Mouse (Mus musculus) intestine, postnatal 0 days (tissue): ENCODE measurements at regions not wholly inside any gene's neighbourhood (a gene's known extent, or its start where the extent isn't known, plus 50 kb on each side); places are given as distances from the start of the nearest gene placed in this dataset.

Experiments
- ATAC-seq: fragments of 200-750 bp; cut with Nextera tagmentation; 2 replicates; pipeline ENCODE4 v1.8.0; 2017; ENCODE audit warnings: mild to moderate bottlenecking, moderate TSS enrichment, moderate library complexity
- H3K27ac ChIP-seq: fragments of 300-500 bp; sonication (generic); 2 replicates; pipeline ENCODE4 v1.5.1; 2014; ENCODE audit warnings: mild to moderate bottlenecking, low read depth, low read length, moderate library complexity
- H3K27me3 ChIP-seq: fragments of 300-500 bp; sonication (generic); replicated peaks from 2 replicates; pipeline ENCODE4 v1.6.1; 2014; ENCODE audit warnings: low read length, mixed read lengths; ENCODE audit not compliant: control insufficient read depth, insufficient read depth
- H3K36me3 ChIP-seq: fragments of 300-500 bp; sonication (generic); 2 replicates; pipeline ENCODE4 v1.6.1; 2014; ENCODE audit warnings: mild to moderate bottlenecking, moderate library complexity; ENCODE audit not compliant: control insufficient read depth, insufficient read depth
- H3K4me1 ChIP-seq: fragments of 300-500 bp; sonication (generic); replicated peaks from 2 replicates; pipeline ENCODE4 v1.6.1; 2014; ENCODE audit warnings: antibody characterized with exemption, low read length, mixed read lengths; ENCODE audit not compliant: control insufficient read depth, insufficient read depth
- H3K4me2 ChIP-seq: fragments of 300-500 bp; sonication (generic); replicated peaks from 2 replicates; pipeline ENCODE4 v1.6.1; 2014; ENCODE audit warnings: low read depth, mild to moderate bottlenecking, moderate library complexity
- H3K4me3 ChIP-seq: fragments of 300-500 bp; sonication (generic); 2 replicates; pipeline ENCODE4 v1.5.1; 2014; ENCODE audit warnings: low read depth, low read length
- H3K9ac ChIP-seq: fragments of 300-500 bp; sonication (generic); 2 replicates; pipeline ENCODE4 v1.6.1; 2014; ENCODE audit warnings: mild to moderate bottlenecking, low read depth, low read length
- H3K9me3 ChIP-seq: fragments of 300-500 bp; sonication (generic); 2 replicates; pipeline ENCODE4 v1.6.1; 2016; ENCODE audit warnings: mixed run types; ENCODE audit not compliant: control insufficient read depth
- CTCF ChIP-seq: sonication (generic); IDR thresholded peaks from 2 replicates; pipeline ENCODE4 v1.5.1; 2016; ENCODE audit warnings: low read depth, mild to moderate bottlenecking, control low read depth, antibody characterized with exemption, moderate library complexity
- WGBS: fragments of 180-500 bp; shearing (Covaris S2); extraction: QIAGEN DNeasy Blood & Tissue Kit; methylation state at CpG from one replicate; pipeline ENCODE4 v1.1.7; 2014; 5-methylcytosine and 5-hydroxymethylcytosine counted together

GRCm38 (mm10) chr9:22976748-22977147 is 246.1 kb upstream of the Bmper start:
- H3K36me3 ChIP-seq = no peaks in the 10 kb centered on the region
- H3K27ac ChIP-seq = no peak overlapping the region
- no peak overlapping the region for H3K9ac ChIP-seq
- 61% methylated on average over 9 of the region's 9 CpGs for WGBS
- no peak overlapping the region for H3K4me3 ChIP-seq
- no peak for TF ChIP-seq CTCF
- H3K4me2 ChIP-seq = no peak overlapping the region
- no peak for ATAC-seq
- no peaks in the 10 kb centered on the region for H3K9me3 ChIP-seq
- H3K27me3 ChIP-seq = no peaks in the 10 kb centered on the region
- no peaks in the 10 kb centered on the region for H3K4me1 ChIP-seq

DNA sequence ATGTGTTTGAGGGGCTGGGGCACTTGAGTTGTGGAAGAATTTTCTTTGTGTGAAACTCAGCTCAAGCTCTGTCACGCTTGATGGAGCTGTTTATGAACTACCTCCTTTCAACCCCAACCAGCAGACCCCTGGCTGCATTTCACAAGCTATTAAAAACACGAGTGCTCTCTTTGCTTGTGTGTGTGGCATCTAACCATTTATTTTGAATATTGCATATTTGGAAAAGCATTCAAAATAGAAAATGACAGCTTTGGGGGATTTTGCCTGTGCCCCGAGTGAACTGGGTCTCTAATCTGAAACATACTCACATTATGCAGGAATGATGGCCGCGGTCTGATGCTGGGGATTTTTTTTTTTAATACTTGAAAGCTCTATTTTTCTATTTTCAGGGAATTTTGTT is 243.2 kb upstream of the Bmper start:
- no peak overlapping the region for H3K4me2 ChIP-seq
- H3K9me3 ChIP-seq = no peaks in the 10 kb centered on the region
- no peak overlapping the region for H3K27ac ChIP-seq
- H3K9ac ChIP-seq = no peak overlapping the region
- TF ChIP-seq CTCF = no peak
- no peak for ATAC-seq
- 83% methylated on average over 5 of the region's 5 CpGs for WGBS
- H3K4me1 ChIP-seq = no peaks in the 10 kb centered on the region
- no peaks in the 10 kb centered on the region for H3K36me3 ChIP-seq
- H3K27me3 ChIP-seq = no peaks in the 10 kb centered on the region
- no peak overlapping the region for H3K4me3 ChIP-seq

DNA sequence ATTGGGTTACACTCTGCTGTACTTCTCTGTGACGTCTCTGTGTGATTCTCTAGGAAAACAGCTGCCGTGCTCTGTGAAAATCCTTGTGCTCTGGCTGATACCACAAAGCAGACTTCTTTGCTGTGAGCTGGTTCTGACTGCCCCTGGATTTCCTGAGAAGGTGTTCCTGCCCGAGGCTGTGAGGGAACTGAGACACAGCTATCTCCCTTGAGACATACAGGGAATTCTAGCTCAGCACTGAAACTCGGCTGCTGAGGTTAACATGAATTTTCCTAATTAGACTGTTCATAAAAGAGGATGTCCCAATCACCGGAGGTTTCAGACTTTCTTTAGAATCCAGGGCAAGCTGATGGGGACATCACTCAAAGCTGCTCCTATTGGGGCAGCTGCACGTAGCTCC is 233.4 kb upstream of the Bmper start:
- TF ChIP-seq CTCF = no peak
- Histone ChIP-seq H3K4me1 (no peaks in the 10 kb centered on the region), H3K4me2 (no peak overlapping the region), H3K27ac (no peak overlapping the region), H3K4me3 (no peak overlapping the region), H3K9me3 (no peaks in the 10 kb centered on the region), H3K36me3 (no peaks in the 10 kb centered on the region), H3K27me3 (no peaks in the 10 kb centered on the region), H3K9ac (no peak overlapping the region)
- ATAC-seq = no peak
- WGBS = 77% methylated on average over 6 of the region's 6 CpGs

- Histone ChIP-seq H3K36me3 (no peaks in the 10 kb centered on the region), H3K4me1 (no peaks in the 10 kb centered on the region), H3K9me3 (no peaks in the 10 kb centered on the region), H3K4me2 (no peak overlapping the region), H3K4me3 (no peak overlapping the region), H3K9ac (no peak overlapping the region), H3K27ac (no peak overlapping the region), H3K27me3 (no peaks in the 10 kb centered on the region)
- WGBS = 80% methylated on average over 5 of the region's 5 CpGs
- no peak for ATAC-seq
- TF ChIP-seq CTCF = no peak
These were observed 229.3 kb upstream of the Bmper start for GRCm38 (mm10) chr9:22993531-22993930.

- H3K27ac ChIP-seq = no peak overlapping the region
- no peak overlapping the region for H3K4me3 ChIP-seq
- no peaks in the 10 kb centered on the region for H3K36me3 ChIP-seq
- 76% methylated on average over 9 of the region's 9 CpGs for WGBS
- no peak overlapping the region for H3K4me2 ChIP-seq
- H3K9me3 ChIP-seq = no peaks in the 10 kb centered on the region
- no peaks in the 10 kb centered on the region for H3K4me1 ChIP-seq
- ATAC-seq = no peak
- H3K9ac ChIP-seq = no peak overlapping the region
- no peak for TF ChIP-seq CTCF
- H3K27me3 ChIP-seq = no peaks in the 10 kb centered on the region
These were observed 227.3 kb upstream of the Bmper start for GRCm38 (mm10) chr9:22995564-22995963.

DNA sequence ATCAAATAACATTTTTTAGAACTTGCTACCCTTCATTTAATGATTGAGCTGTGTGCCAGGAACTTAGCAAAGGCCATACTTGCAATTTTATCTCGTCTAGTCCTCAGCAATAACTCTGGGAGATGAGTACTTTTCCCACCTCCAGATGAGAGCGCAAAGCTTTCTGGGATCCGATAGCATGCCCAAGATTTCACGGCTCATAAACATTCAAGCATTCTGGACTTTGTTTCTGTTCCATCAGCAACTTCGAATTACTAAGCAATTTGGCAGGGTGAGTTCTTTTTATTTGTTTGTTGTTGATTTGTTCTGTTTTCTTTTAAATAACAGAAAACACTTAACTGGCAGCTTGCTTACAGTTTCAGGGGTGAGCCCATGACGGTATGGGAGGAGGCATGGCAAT is 224.6 kb upstream of the Bmper start:
- Histone ChIP-seq H3K36me3 (no peaks in the 10 kb centered on the region), H3K4me1 (no peaks in the 10 kb centered on the region), H3K9me3 (no peaks in the 10 kb centered on the region), H3K9ac (no peak overlapping the region), H3K27ac (no peak overlapping the region), H3K4me3 (no peak overlapping the region), H3K27me3 (no peaks in the 10 kb centered on the region), H3K4me2 (no peak overlapping the region)
- ATAC-seq = no peak
- 77% methylated on average over 6 of the region's 6 CpGs for WGBS
- TF ChIP-seq CTCF = no peak

DNA sequence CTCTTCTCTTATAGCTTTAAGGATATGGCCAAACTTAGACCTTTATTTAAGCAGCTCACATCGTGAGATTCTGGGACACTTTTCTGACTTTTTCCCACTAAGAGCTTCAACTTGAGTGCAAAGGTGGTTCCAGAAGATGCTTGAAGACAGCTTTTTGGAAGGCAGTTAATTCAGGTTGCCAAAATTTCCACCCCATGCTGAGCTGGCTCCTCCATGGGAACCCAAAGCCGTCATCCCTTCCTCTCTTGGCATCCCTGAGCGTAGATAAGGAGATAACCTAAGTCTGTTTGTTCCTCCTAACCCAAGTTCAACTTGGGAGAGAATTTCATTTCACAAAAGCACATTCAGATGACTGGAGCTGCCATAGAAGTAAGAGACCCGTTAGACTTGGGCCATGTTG is 223.7 kb upstream of the Bmper start:
- TF ChIP-seq CTCF = no peak
- Histone ChIP-seq H3K27me3 (no peaks in the 10 kb centered on the region), H3K9ac (no peak overlapping the region), H3K4me2 (no peak overlapping the region), H3K36me3 (no peaks in the 10 kb centered on the region), H3K9me3 (no peaks in the 10 kb centered on the region), H3K4me1 (no peaks in the 10 kb centered on the region), H3K27ac (no peak overlapping the region), H3K4me3 (no peak overlapping the region)
- WGBS = 77% methylated on average over 4 of the region's 4 CpGs
- no peak for ATAC-seq
